Mouse (Mus musculus): Measurements from ENCODE around the gene Rbp7.
"Not testable (repeated sequence)": the region's sequence is repeated elsewhere in the genome, so short reads cannot be mapped to it uniquely, and the experiment has no call there.

Gene Rbp7

GRCm38 (mm10) chr4:149457163-149457562, 2.4 kb upstream of the Rbp7 start:
- DNase-seq (ENCODE audit: low read depth) = not testable (repeated sequence)

- no peak for DNase-seq (ENCODE audit: low read depth)
Measured at GRCm38 (mm10) chr4:149454263-149454662, 515 bp downstream of the Rbp7 start.

GRCm38 (mm10) chr4:149453656-149454055, 1.1 kb downstream of the Rbp7 start:
- peak; percentile 79 for DNase-seq (ENCODE audit: low read depth)

GRCm38 (mm10) chr4:149450636-149451035, 4.1 kb downstream of the Rbp7 start:
- DNase-seq (ENCODE audit: low read depth) = peak; percentile 44

GRCm38 (mm10) chr4:149446309-149446708, 8.5 kb downstream of the Rbp7 start:
- no peak for DNase-seq (ENCODE audit: low read depth)

- DNase-seq (ENCODE audit: low read depth) = peak; percentile 81
Measured at GRCm38 (mm10) chr4:149445868-149446267, 8.9 kb downstream of the Rbp7 start.

GRCm38 (mm10) chr4:149444964-149445701, 9.6 kb downstream of the Rbp7 start:
- DNase-seq (ENCODE audit: low read depth) = peak; percentile 96

GRCm38 (mm10) chr4:149444465-149444864, 10.3 kb downstream of the Rbp7 start:
- no peak for DNase-seq (ENCODE audit: low read depth)

GRCm38 (mm10) chr4:149442436-149442835, 12.3 kb downstream of the Rbp7 start:
- DNase-seq (ENCODE audit: low read depth) = no peak

- no peak for DNase-seq (ENCODE audit: low read depth)
Measured at GRCm38 (mm10) chr4:149440576-149440975, 14.2 kb downstream of the Rbp7 start.

GRCm38 (mm10) chr4:149431887-149432286, 22.9 kb downstream of the Rbp7 start:
- not testable (repeated sequence) for DNase-seq (ENCODE audit: low read depth)

GRCm38 (mm10) chr4:149429592-149429991, 25.2 kb downstream of the Rbp7 start:
- DNase-seq (ENCODE audit: low read depth) = no peak

GRCm38 (mm10) chr4:149426325-149427199, 28.2 kb downstream of the Rbp7 start, which contains the start of gene Ube4b:
Gene Ube4b (minus strand): TSS chr4:149426749.
- peak; percentile 98 for DNase-seq (ENCODE audit: low read depth)

GRCm38 (mm10) chr4:149425801-149426292, 28.9 kb downstream of the Rbp7 start:
- DNase-seq (ENCODE audit: low read depth) = peak; percentile 59

- peak; percentile 30 for DNase-seq (ENCODE audit: low read depth)
Measured at GRCm38 (mm10) chr4:149424755-149425154, 30.0 kb downstream of the Rbp7 start.

GRCm38 (mm10) chr4:149417854-149418365, 36.9 kb downstream of the Rbp7 start:
- DNase-seq (ENCODE audit: low read depth) = no peak

- no peak for DNase-seq (ENCODE audit: low read depth)
Measured at GRCm38 (mm10) chr4:149416986-149417385, 37.8 kb downstream of the Rbp7 start.

GRCm38 (mm10) chr4:149416417-149416816, 38.4 kb downstream of the Rbp7 start:
- no peak for DNase-seq (ENCODE audit: low read depth)

- peak; percentile 48 for DNase-seq (ENCODE audit: low read depth)
Measured at GRCm38 (mm10) chr4:149415651-149416169, 39.1 kb downstream of the Rbp7 start.

- DNase-seq (ENCODE audit: low read depth) = peak; percentile 58
Measured at GRCm38 (mm10) chr4:149414259-149414658, 40.5 kb downstream of the Rbp7 start.

- no peak for DNase-seq (ENCODE audit: low read depth)
Measured at GRCm38 (mm10) chr4:149409759-149410158, 45.0 kb downstream of the Rbp7 start.

- no peak for DNase-seq (ENCODE audit: low read depth)
Measured at GRCm38 (mm10) chr4:149408331-149408730, 46.4 kb downstream of the Rbp7 start.
